Mouse (Mus musculus) neural tube, embryonic 11.5 days (tissue): Measurements from ENCODE around the gene Ccr10. TPM values are rescaled to one million over a fixed set of nuclear protein-coding genes. Genes with fewer than 3 reads are reported as not detected.

Experiments used
- microRNA-seq: library from miRNA; unstranded; fragments of <30 nt; microRNA quantifications from one replicate; pipeline ENCODE4, GENCODE M21; 2016
- polyA plus RNA-seq: library from polyadenylated mRNA; unstranded; fragments of >200 nt; fragmentation: Nextera tagmentation; extraction: Ambion mirVana; gene quantifications from 2 replicates; pipeline ENCODE4 v1.2.1, GENCODE M21; 2014

The Ccr10 gene
- polyA plus RNA-seq, 1 experiment from 2014 or later, result 0.44 TPM

Small RNA genes lying within 50 kb of the gene (microRNA-seq; reads per million reads assigned to microRNA genes)
- gene Gm27626, result not detected

Other genes with a start within 250 kb of the Ccr10 start
- 34.7 and 42.1 TPM in 2 replicates for gene Stat3, start 235.9 kb downstream of the Ccr10 start, polyA plus RNA-seq
- gene Cavin1, start 204.6 kb downstream of the Ccr10 start, polyA plus RNA-seq, result 11.4 and 12.3 TPM in 2 replicates
- gene Atp6v0a1, start 166.0 kb downstream of the Ccr10 start, polyA plus RNA-seq, result 50.2 and 54.1 TPM in 2 replicates
- 5.8 and 5.9 TPM in 2 replicates for gene Naglu, start 105.4 kb downstream of the Ccr10 start, polyA plus RNA-seq
- gene Hsd17b1, start 97.0 kb downstream of the Ccr10 start, polyA plus RNA-seq, result not detected in 2 replicates
- 55.5 and 55.9 TPM in 2 replicates for gene Coasy, start 92.9 kb downstream of the Ccr10 start, polyA plus RNA-seq
- gene Mlx, start 88.2 kb downstream of the Ccr10 start, polyA plus RNA-seq, result 55.6 and 61.6 TPM in 2 replicates
- gene Psmc3ip, start 80.0 kb downstream of the Ccr10 start, polyA plus RNA-seq, result 49.3 and 50.8 TPM in 2 replicates
- gene Retreg3, start 55.5 kb downstream of the Ccr10 start, polyA plus RNA-seq, result 14.3 and 14.4 TPM in 2 replicates
- gene Tubg1, start 55.5 kb downstream of the Ccr10 start, polyA plus RNA-seq, result 111 and 116 TPM in 2 replicates
- gene Tubg2, start 19.5 kb downstream of the Ccr10 start, polyA plus RNA-seq, result 6.2 and 6.9 TPM in 2 replicates
- 0.94 and 1.0 TPM in 2 replicates for gene Cntnap1, start 4.9 kb downstream of the Ccr10 start, polyA plus RNA-seq
- gene Plekhh3, start 4.1 kb downstream of the Ccr10 start, polyA plus RNA-seq, result 9.2 and 11.8 TPM in 2 replicates
- gene Ezh1, start 51.0 kb upstream of the Ccr10 start, polyA plus RNA-seq, result 11.2 and 12.4 TPM in 2 replicates
- gene Ramp2, start 70.6 kb upstream of the Ccr10 start, polyA plus RNA-seq, result 72.6 and 73.3 TPM in 2 replicates
- gene Vps25, start 78.3 kb upstream of the Ccr10 start, polyA plus RNA-seq, result 124 and 126 TPM in 2 replicates
- 6.4 and 7.6 TPM in 2 replicates for gene Wnk4, start 85.1 kb upstream of the Ccr10 start, polyA plus RNA-seq
- 1.6 and 2.5 TPM in 2 replicates for gene Cntd1, start 103.6 kb upstream of the Ccr10 start, polyA plus RNA-seq
- 190 and 196 TPM in 2 replicates for gene Coa3, start 103.7 kb upstream of the Ccr10 start, polyA plus RNA-seq
- gene Becn1, start 126.8 kb upstream of the Ccr10 start, polyA plus RNA-seq, result 174 and 177 TPM in 2 replicates
- gene Psme3, start 140.8 kb upstream of the Ccr10 start, polyA plus RNA-seq, result 154 and 157 TPM in 2 replicates
- 1.4 and 1.8 TPM in 2 replicates for gene Aoc2, start 149.6 kb upstream of the Ccr10 start, polyA plus RNA-seq
- not detected in 2 replicates for gene Aoc3, start 155.2 kb upstream of the Ccr10 start, polyA plus RNA-seq
- not detected in 2 replicates for gene G6pc, start 192.1 kb upstream of the Ccr10 start, polyA plus RNA-seq
- 87.8 and 92.8 TPM in 2 replicates for gene Aarsd1, start 242.2 kb upstream of the Ccr10 start, polyA plus RNA-seq
- 9.9 and 12.5 TPM in 2 replicates for gene Gm27029, start 249.4 kb upstream of the Ccr10 start, polyA plus RNA-seq
- gene Rundc1, start 249.6 kb upstream of the Ccr10 start, polyA plus RNA-seq, result 18.0 and 18.6 TPM in 2 replicates
- 6.9 and 7.1 TPM in 2 replicates for gene Ptges3l, start 249.9 kb upstream of the Ccr10 start, polyA plus RNA-seq